Mouse (Mus musculus) 416B (cell line): ENCODE measurements around the gene Gpr173.
A peak's percentile ranks its signal among the peaks of the same experiment; 100 is the strongest.
"Not testable (repeated sequence)": the region's sequence is repeated elsewhere in the genome, so short reads cannot be mapped to it uniquely, and the experiment has no call there.

Experiments
- DNase-seq: peaks from one replicate; pipeline ENCODE4 v3.0.0; 2011; ENCODE audit warnings: low read depth

Gene Gpr173

GRCm38 (mm10) chrX:152368397-152369273 is at the start of gene Gpr173:
Gene Gpr173 (minus strand): TSS chrX:152368704.
- no peak for DNase-seq

GRCm38 (mm10) chrX:152403251-152403650 is 34.7 kb upstream of the Gpr173 start:
- no peak for DNase-seq

- no peak for DNase-seq
Observed at GRCm38 (mm10) chrX:152400096-152400495, 31.6 kb upstream of the Gpr173 start.

- no peak for DNase-seq
Observed at GRCm38 (mm10) chrX:152368054-152368396, 479 bp downstream of the Gpr173 start.

- DNase-seq: no peak
Observed at GRCm38 (mm10) chrX:152366418-152366817, 2.1 kb downstream of the Gpr173 start.

GRCm38 (mm10) chrX:152352553-152353153 is 15.9 kb downstream of the Gpr173 start:
- peak; percentile 66 for DNase-seq

GRCm38 (mm10) chrX:152347041-152347440 is 21.5 kb downstream of the Gpr173 start:
- no peak for DNase-seq

GRCm38 (mm10) chrX:152346587-152346986 is 21.9 kb downstream of the Gpr173 start:
- no peak for DNase-seq

- no peak for DNase-seq
Observed at GRCm38 (mm10) chrX:152342903-152343302, 25.6 kb downstream of the Gpr173 start.

- DNase-seq: no peak
Observed at GRCm38 (mm10) chrX:152342358-152342901, 26.1 kb downstream of the Gpr173 start, which contains the start of gene Tspyl2. Gene Tspyl2 (minus strand): TSS chrX:152342425.

- DNase-seq: no peak
Observed at GRCm38 (mm10) chrX:152341496-152341895, 27.0 kb downstream of the Gpr173 start.

- DNase-seq: no peak
Observed at GRCm38 (mm10) chrX:152336546-152337332, 31.8 kb downstream of the Gpr173 start.

GRCm38 (mm10) chrX:152336123-152336522 is 32.4 kb downstream of the Gpr173 start:
- DNase-seq: not testable (repeated sequence)

GRCm38 (mm10) chrX:152329400-152329799 is 39.1 kb downstream of the Gpr173 start:
- DNase-seq: not testable (repeated sequence)

GRCm38 (mm10) chrX:152327689-152328052 is 40.8 kb downstream of the Gpr173 start:
- no peak for DNase-seq

- DNase-seq: no peak
Observed at GRCm38 (mm10) chrX:152326996-152327688, 41.4 kb downstream of the Gpr173 start, which contains the start of gene Kantr. Gene Kantr (minus strand): TSS chrX:152327495.

GRCm38 (mm10) chrX:152323584-152323983 is 44.9 kb downstream of the Gpr173 start:
- DNase-seq: peak; percentile 25

GRCm38 (mm10) chrX:152322776-152323175 is 45.7 kb downstream of the Gpr173 start:
- DNase-seq: peak; percentile 66

GRCm38 (mm10) chrX:152320535-152320934 is 48.0 kb downstream of the Gpr173 start:
- no peak for DNase-seq

- DNase-seq: peak; percentile 48
Observed at GRCm38 (mm10) chrX:152307942-152308341, 60.6 kb downstream of the Gpr173 start.

- DNase-seq: no peak
Observed at GRCm38 (mm10) chrX:152307371-152307770, 61.1 kb downstream of the Gpr173 start.

GRCm38 (mm10) chrX:152306224-152306623 is 62.3 kb downstream of the Gpr173 start:
- DNase-seq: no peak
